8 mouse cellular contexts compared by ENCODE assay signal in the genomic region with DNA sequence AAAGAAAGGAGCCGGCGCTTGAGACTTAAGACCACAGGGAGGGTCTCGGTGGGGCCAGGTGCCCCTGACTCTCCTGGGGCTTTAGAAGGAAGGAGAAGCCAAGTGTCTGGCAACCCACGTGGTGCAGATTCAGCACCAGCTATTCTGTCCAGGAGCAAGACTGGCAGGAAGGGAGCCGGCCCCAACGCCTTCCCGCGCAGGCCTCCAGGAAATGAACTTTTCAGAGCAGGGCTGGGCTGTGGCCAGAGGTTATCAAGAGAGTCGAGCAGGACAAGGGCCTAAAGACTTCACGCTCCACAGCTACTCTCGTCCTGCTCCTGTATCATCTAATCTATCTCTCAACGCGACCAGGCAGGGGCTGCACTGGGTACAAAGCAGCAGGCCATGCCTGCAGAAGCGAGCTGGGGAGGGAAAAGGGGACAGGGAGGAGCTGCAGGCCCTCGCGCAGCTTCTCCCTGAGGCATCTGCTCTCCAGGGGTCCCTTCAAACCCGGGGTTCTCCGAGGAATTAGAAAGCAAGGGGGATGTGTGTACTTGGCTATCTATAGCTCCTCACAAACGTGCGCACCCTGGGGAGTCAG. TPM values are rescaled to one million over a fixed set of nuclear protein-coding genes. Genes with fewer than 3 reads are reported as not detected.
DNase-seq lines count a peak whose midpoint lies in the region; ATAC-seq and TF ChIP-seq lines count a peak whose summit lies in the region.

No protein-coding gene starts in this region.

- H3K4me1 ChIP-seq in E14TG2a.4 (replicated peaks; ENCODE audit: low read depth, low read length): peaks cover 59% of the 10 kb centered on the region
- H3K4me1 ChIP-seq in forebrain, embryonic 15.5 days: peaks cover 75% of the 10 kb centered on the region
- peaks cover 22% of the 10 kb centered on the region for H3K4me1 ChIP-seq in hindbrain, embryonic 11.5 days (replicated peaks; ENCODE audit: control insufficient read depth, insufficient read depth, low read length)
- H3K4me1 ChIP-seq in limb, embryonic 13.5 days: peaks cover 69% of the 10 kb centered on the region
- H3K4me1 ChIP-seq in midbrain, embryonic 15.5 days: peaks cover 77% of the 10 kb centered on the region

- no peaks in the 10 kb centered on the region for H3K9me3 ChIP-seq in E14TG2a.4 (ENCODE audit: low read length)
- H3K9me3 ChIP-seq in forebrain, embryonic 15.5 days: no peaks in the 10 kb centered on the region
- no peaks in the 10 kb centered on the region for H3K9me3 ChIP-seq in hindbrain, embryonic 11.5 days (ENCODE audit: control insufficient read depth, low read length)
- H3K9me3 ChIP-seq in limb, embryonic 13.5 days: no peaks in the 10 kb centered on the region
- no peaks in the 10 kb centered on the region for H3K9me3 ChIP-seq in midbrain, embryonic 15.5 days

- WGBS in forebrain, embryonic 15.5 days: under 1% methylated on average over 20 of the region's 20 CpGs
- WGBS in hindbrain, embryonic 11.5 days: 0% methylated on average over 20 of the region's 20 CpGs
- under 1% methylated on average over 20 of the region's 20 CpGs for WGBS in limb, embryonic 13.5 days
- WGBS in midbrain, embryonic 15.5 days: 2% methylated on average over 20 of the region's 20 CpGs

- peak; percentile 62 for DNase-seq in adrenal gland, postnatal 25 days
- peak; percentile 58 for DNase-seq in hindbrain, embryonic 11.5 days (ENCODE audit: low spot score)
- no peak for DNase-seq in thymus, postnatal 10 days (ENCODE audit: low spot score in 2 of 2)
- DNase-seq in B cell, adult 2 months: no peak

- H3K4me3 ChIP-seq in E14TG2a.4 (replicated peaks; ENCODE audit: low read length): peak overlapping the region; percentile 94
- peak overlapping the region; percentile 87 for H3K4me3 ChIP-seq in forebrain, embryonic 15.5 days
- H3K4me3 ChIP-seq in hindbrain, embryonic 11.5 days (ENCODE audit: low read depth, low read length): peak overlapping the region; percentile 92
- H3K4me3 ChIP-seq in limb, embryonic 13.5 days: peak overlapping the region; percentile 89
- peak overlapping the region; percentile 74 for H3K4me3 ChIP-seq in midbrain, embryonic 15.5 days

- peaks cover 4% of the 10 kb centered on the region; the same call in 1 of the 2 replicates for H3K36me3 ChIP-seq in E14TG2a.4 (ENCODE audit: insufficient read depth, low read length)
- H3K36me3 ChIP-seq in forebrain, embryonic 15.5 days: no peaks in the 10 kb centered on the region
- H3K36me3 ChIP-seq in hindbrain, embryonic 11.5 days (ENCODE audit: control insufficient read depth, insufficient read depth, low read length): no peaks in the 10 kb centered on the region
- no peaks in the 10 kb centered on the region for H3K36me3 ChIP-seq in limb, embryonic 13.5 days
- H3K36me3 ChIP-seq in midbrain, embryonic 15.5 days (replicated peaks): no peaks in the 10 kb centered on the region

- peak overlapping the region; percentile 94 for H3K4me2 ChIP-seq in forebrain, embryonic 15.5 days (replicated peaks)
- H3K4me2 ChIP-seq in hindbrain, embryonic 11.5 days (replicated peaks; ENCODE audit: low read depth, low read length): peak overlapping the region; percentile 96
- peak overlapping the region; percentile 94 for H3K4me2 ChIP-seq in limb, embryonic 13.5 days (replicated peaks)
- peak overlapping the region; percentile 88 for H3K4me2 ChIP-seq in midbrain, embryonic 15.5 days

- ATAC-seq in forebrain, embryonic 15.5 days (replicated peaks): no peak
- no peak for ATAC-seq in hindbrain, embryonic 11.5 days (ENCODE audit: low FRiP score)
- ATAC-seq in limb, embryonic 13.5 days (ENCODE audit: low FRiP score, low read depth): no peak
- ATAC-seq in midbrain, embryonic 15.5 days (replicated peaks): no peak

- no peak for TF ChIP-seq CTCF in E14TG2a.4 (conservative IDR thresholded peaks at IDR 0.05; ENCODE audit: low read length)

- H3K27ac ChIP-seq in forebrain, embryonic 15.5 days (replicated peaks): peak overlapping the region; percentile 93
- H3K27ac ChIP-seq in hindbrain, embryonic 11.5 days (ENCODE audit: low read depth, low read length): peak overlapping the region; percentile 99
- peak overlapping the region; percentile 99 for H3K27ac ChIP-seq in limb, embryonic 13.5 days
- peak overlapping the region; percentile 98 for H3K27ac ChIP-seq in midbrain, embryonic 15.5 days

- peaks cover 65% of the 10 kb centered on the region for H3K27me3 ChIP-seq in E14TG2a.4 (ENCODE audit: insufficient read depth, low read length)
- no peaks in the 10 kb centered on the region; the same call in 1 of the 2 replicates for H3K27me3 ChIP-seq in forebrain, embryonic 15.5 days
- peaks cover 3% of the 10 kb centered on the region; the same call in 1 of the 2 replicates for H3K27me3 ChIP-seq in hindbrain, embryonic 11.5 days (ENCODE audit: control insufficient read depth, insufficient read depth, low read length)
- peaks cover 18% of the 10 kb centered on the region for H3K27me3 ChIP-seq in limb, embryonic 13.5 days
- H3K27me3 ChIP-seq in midbrain, embryonic 15.5 days (replicated peaks): peaks cover 4% of the 10 kb centered on the region; the same call in 1 of the 2 replicates

- peak overlapping the region; percentile 89 for H3K9ac ChIP-seq in forebrain, embryonic 15.5 days (replicated peaks)
- peak overlapping the region; percentile 99 for H3K9ac ChIP-seq in hindbrain, embryonic 11.5 days (ENCODE audit: low read depth, low read length)
- H3K9ac ChIP-seq in limb, embryonic 13.5 days: peak overlapping the region; percentile 99
- H3K9ac ChIP-seq in midbrain, embryonic 15.5 days: peak overlapping the region; percentile 97

RNA-seq across cellular contexts. Expression of gene Zfp423, which starts 1.4 kb away (rescaled TPM):
- total RNA-seq in adrenal gland, postnatal 25 days (2021): 14.5 and 17.5 TPM in 2 replicates
- 17.7 and 19.6 TPM in 2 replicates for polyA plus RNA-seq in forebrain, embryonic 15.5 days (2015; fragmentation: Nextera tagmentation; extraction: Ambion mirVana)
- polyA plus RNA-seq in hindbrain, embryonic 11.5 days (2014; fragmentation: Nextera tagmentation; extraction: Ambion mirVana): 43.3 and 49.5 TPM in 2 replicates
- 26.4 and 27.2 TPM in 2 replicates for polyA plus RNA-seq in limb, embryonic 13.5 days (2015; fragmentation: Nextera tagmentation; extraction: Ambion mirVana)
- polyA plus RNA-seq in midbrain, embryonic 15.5 days (2015; fragmentation: Nextera tagmentation; extraction: Ambion mirVana): 35.1 and 35.7 TPM in 2 replicates

Comparison
In these comparisons a context has a peak if more than half of its experiments do, and no peak if none do; other contexts are left out.
1. DNase-seq: peak in adrenal gland, postnatal 25 days (single experiment) and hindbrain, embryonic 11.5 days (single experiment); none in thymus, postnatal 10 days (0 of 2) and B cell, adult 2 months (0 of 2).
2. Peak in every context shown above with its lines, with median percentiles within 50 percentile points of each other: H3K4me3 ChIP-seq, H3K27ac ChIP-seq, H3K4me2 ChIP-seq and H3K9ac ChIP-seq.